Mouse (Mus musculus): ENCODE measurements around the gene Rhebl1.

DNA sequence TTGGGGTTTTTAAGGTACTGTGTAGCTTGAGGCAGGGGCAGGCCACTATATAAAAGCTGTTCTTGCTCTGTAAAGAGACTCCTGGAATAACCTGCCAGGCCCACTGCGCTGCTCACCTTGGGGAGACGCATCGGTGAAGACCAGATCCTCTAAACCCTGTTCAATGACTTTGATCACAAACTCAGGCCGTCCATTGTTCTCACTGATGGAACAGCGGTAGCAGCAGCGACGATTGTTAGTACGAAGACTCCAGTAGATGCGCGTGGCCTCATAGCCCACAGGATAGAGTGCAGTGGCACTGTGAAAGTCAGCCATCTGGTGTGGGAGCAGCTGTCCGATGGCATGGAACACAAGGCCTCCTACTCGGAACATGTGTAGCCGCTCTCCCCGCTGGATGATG is 55.2 kb downstream of the Rhebl1 start:
- TF ChIP-seq CTCF (IDR thresholded peaks at IDR 0.05; ENCODE audit: control insufficient read depth, insufficient read depth, insufficient replicate concordance, low read depth, low read length) (no peak), POLR2A (IDR thresholded peaks at IDR 0.05; ENCODE audit: control insufficient read depth, low read depth, low read length) (no peak)
